Mouse (Mus musculus) liver, adult 2 months (tissue): ENCODE measurements around the gene Ntf5.

Experiments
- CTCF ChIP-seq: fragments of 200-500 bp; IDR thresholded peaks from 2 replicates; pipeline ENCODE4 v1.5.1; 2011; ENCODE audit warnings: low read depth, low read length, control low read depth
- POLR2A ChIP-seq: fragments of 200-500 bp; IDR thresholded peaks from 2 replicates; pipeline ENCODE4 v1.6.1; 2011; ENCODE audit warnings: low read length, control low read depth; ENCODE audit not compliant: insufficient read depth; ENCODE audit errors: extremely low read depth

- no peak for TF ChIP-seq CTCF
- TF ChIP-seq POLR2A, result no peak
Measured at GRCm38 (mm10) chr7:45395129-45395541, 18.4 kb upstream of the Ntf5 start.
